Mouse (Mus musculus): Measurements from ENCODE around the gene Grm2.

The Grm2 gene

DNA sequence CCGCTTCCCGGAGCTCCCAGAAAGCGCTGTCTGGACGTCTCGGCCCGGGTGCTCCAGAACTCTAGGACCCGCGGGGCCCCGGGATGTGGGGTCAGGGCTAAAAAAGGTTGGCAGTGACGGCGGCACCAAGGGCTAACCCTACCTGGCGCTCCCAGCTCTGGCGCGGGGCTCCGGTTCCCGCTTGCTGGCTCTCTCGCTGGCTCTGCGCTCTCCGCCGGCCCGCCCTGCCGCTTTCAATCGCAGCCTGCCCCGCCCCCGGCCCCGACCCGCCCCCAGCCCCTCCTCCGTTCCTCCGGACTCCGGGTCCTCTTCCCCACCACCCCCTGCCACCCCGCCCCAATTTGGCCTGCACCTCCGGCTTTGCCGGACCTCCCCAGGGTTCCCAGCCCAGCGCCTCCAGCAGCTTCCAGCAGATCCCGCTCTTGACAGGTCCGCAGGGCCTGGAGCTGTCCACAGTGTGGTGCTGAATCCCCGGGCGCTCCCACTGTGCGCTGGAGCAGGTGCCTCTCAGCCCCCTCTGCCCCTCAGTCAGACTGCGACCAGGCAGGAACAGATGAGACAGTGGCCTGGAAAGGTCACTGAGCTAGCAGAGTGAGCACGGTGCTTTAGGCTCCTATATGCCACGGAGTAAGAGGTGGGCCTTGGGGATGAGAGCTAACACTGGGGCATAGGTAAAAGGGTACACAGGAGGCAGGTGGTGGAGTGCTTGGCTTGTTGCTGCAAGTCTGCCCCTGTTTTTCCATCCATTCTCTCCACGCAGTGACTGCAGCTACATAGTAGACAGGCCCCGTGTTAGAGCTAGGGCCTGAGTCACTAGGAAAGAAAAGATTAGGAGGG is at the start of gene Grm2:
Gene Grm2 (minus strand): TSS at position 199 of the 837 bp plus-strand sequence.
- no peak for DNase-seq (ENCODE audit: low spot score in 2 of 2)

DNA sequence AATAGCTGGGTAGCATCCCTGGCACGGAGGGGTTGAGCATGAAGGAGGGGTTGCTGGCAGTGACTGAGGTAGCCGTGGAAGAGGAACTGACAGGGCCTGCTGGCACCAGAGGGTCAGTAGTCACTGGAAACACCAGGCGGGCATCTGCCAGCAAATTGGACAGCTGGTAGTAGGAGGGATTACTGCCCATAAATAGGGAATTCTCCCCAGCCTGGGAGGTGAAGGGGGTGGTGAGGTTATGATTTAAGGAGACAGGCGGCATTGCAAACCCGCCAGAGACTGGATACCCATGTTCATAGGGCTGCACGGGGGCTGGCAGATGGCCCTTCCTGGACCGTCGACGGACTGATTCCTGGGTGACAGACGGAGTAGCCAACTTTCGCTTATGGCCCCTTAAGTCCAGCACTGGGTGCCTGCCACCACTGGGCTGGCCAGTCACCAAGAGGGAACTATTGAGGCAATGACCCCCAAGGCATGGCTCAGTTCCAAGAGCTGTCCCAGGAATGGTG is 37.1 kb upstream of the Grm2 start:
- no peak for DNase-seq (ENCODE audit: low spot score in 2 of 2)

DNA sequence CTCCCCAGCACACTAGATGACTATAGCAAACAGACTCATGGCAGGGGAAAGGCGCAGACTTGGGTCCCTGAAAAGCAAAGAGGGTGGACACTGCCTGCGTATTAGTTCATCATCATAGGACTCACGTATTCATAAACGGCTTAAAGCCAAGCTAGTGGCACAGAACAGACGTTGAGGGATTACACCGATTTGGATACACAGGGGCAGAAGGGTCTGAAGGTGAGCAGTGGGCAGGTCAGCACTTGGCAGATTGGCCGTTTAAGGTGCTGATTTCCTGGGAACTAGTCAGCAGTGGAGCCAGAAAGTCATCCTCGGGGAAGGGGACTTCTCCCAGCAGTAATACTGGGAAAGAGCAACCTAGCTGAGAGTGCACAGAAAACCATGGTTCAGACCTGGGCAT is 33.0 kb upstream of the Grm2 start:
- no peak for DNase-seq (ENCODE audit: low spot score in 2 of 2)

- peak in 1 of 2 experiments; percentile 64 for DNase-seq (ENCODE audit: low spot score in 2 of 2)
Measured at GRCm38 (mm10) chr9:106686983-106687650, 31.2 kb upstream of the Grm2 start.

DNA sequence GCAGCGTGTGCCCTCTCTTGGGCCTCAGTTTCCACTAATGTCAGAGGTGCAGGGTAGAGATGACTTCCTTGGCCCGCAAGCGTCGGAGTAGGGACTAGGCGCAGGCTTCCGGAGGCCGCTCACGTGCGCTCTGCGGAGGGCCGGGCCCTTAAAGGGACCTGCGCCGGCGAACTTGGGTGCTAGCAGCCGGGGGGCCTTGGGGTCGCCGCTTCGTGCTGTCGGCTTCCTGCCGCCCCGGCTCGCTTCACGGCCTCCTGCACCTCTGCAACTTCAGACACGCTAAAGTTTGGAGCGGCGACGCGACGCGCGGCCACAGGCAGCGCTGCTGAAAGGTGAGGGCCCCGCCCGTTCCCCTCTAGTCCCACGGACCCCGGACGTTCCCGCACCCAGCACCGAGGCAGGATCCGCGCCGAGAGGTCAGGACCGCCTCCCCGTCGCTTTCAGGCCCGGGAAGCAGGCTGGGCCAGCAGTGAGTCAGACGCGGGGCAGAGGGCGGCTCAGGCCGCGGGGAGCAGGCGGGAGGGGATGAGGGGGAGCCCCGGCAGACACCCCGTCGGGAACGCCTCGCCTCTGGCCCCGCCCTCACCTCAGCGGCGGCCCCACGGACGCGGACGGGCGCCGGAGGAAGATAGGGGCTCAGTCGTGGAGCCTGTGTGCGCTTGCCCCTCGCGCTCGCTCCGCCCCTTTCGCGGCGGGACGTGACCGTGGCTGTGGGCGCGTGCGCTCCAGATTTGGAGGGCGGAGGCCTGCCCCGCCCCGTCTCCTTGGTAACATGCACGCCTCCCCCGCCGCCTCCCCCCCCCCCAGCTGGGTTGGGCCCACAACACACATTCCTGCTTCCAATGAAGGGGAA is 29.6 kb upstream of the Grm2 start, which contains the start of gene Tex264:
Gene Tex264 (minus strand): TSS at position 679 of the 853 bp plus-strand sequence.
- peak; percentile 70 to 83 for DNase-seq (ENCODE audit: low spot score in 2 of 2)

DNA sequence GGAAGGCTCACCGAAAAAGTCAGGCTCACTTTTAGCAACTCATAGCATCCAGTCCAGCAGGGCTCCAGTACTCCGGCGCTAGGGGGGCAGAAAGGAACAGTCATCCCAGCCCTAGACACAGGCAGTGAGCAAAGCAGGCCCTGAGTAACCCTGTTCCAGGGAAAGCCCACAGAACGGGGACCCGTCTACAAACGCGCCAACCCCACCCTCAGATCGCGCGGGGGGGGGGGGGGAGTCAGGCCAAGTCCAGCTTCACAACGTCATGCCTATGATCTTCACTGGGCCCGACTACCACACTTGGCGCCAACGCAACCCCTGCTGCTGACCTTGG is 29.0 kb upstream of the Grm2 start:
- DNase-seq (ENCODE audit: low spot score in 2 of 2) = no peak

GRCm38 (mm10) chr9:106684093-106684872 is 28.4 kb upstream of the Grm2 start:
- DNase-seq (ENCODE audit: low spot score in 2 of 2) = no peak

GRCm38 (mm10) chr9:106681026-106681425 is 25.1 kb upstream of the Grm2 start:
- DNase-seq (ENCODE audit: low spot score in 2 of 2) = no peak

DNA sequence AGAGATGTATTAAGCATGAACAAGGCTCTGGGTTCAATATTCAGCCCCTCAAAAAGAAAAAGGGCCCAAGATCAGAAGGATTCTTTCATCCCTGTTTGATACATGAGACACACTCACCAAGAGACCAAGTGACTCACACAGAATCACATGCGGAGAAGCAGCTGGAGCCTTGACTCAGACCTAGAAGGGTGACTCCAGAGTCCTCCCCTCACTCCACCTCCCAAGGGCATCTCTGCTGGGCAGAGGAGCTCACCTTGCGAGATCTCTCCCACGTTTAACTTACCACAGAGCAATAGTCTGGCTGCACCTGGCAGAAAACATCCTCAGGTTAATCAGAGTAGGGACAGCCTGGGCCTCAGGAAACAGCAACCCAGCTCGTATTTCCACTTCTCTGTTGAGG is 22.4 kb upstream of the Grm2 start:
- no peak for DNase-seq (ENCODE audit: low spot score in 2 of 2)

DNA sequence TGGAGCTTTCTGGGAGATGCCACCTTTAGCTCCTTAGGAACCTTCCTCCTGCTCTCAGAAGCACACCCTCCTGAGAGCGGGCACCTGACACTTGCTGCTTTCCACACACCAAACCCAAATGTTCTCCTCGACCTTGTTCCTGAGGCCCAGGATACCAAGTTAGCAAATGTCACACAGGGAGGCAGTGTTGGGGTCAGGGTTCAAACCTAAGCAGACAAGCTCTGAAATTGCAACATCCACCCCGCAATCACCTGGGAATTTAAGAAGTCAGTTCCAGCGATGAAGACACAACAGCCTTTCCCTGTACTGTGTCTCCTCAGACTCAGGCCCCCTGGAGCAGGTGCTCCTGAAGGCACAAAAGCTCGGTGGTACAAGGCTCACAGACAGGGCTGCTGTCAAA is 21.8 kb upstream of the Grm2 start:
- no peak for DNase-seq (ENCODE audit: low spot score in 2 of 2)

- no peak for DNase-seq (ENCODE audit: low spot score in 2 of 2)
Measured at GRCm38 (mm10) chr9:106676571-106676970, 20.7 kb upstream of the Grm2 start.

- DNase-seq (ENCODE audit: low spot score in 2 of 2) = no peak
Measured at GRCm38 (mm10) chr9:106675965-106676364, 20.1 kb upstream of the Grm2 start.

GRCm38 (mm10) chr9:106675480-106675879 is 19.6 kb upstream of the Grm2 start:
- DNase-seq (ENCODE audit: low spot score in 2 of 2) = peak; percentile 68 to 78

- DNase-seq (ENCODE audit: low spot score in 2 of 2) = no peak
Measured at GRCm38 (mm10) chr9:106673860-106674259, 18.0 kb upstream of the Grm2 start.

DNA sequence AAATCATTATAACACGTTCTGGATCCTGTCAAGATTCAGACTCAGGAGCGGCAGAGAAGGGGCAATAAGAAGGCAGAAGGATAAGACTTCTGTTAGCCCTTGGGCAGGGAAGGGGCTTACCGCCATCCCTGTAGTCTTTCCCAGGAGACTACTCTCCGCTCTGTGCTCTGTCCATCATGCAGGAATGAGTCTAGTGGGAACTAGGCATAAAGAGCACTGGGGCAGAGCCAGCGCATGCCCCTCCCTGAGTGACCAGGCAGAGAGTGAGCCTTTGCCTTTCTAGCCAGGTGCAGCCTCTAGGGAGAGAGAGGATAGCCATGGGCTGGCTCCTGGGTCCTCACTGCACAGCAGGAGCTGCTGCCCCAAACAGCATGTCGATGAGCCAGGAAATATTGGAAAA is 9.0 kb upstream of the Grm2 start:
- no peak for DNase-seq (ENCODE audit: low spot score in 2 of 2)

DNA sequence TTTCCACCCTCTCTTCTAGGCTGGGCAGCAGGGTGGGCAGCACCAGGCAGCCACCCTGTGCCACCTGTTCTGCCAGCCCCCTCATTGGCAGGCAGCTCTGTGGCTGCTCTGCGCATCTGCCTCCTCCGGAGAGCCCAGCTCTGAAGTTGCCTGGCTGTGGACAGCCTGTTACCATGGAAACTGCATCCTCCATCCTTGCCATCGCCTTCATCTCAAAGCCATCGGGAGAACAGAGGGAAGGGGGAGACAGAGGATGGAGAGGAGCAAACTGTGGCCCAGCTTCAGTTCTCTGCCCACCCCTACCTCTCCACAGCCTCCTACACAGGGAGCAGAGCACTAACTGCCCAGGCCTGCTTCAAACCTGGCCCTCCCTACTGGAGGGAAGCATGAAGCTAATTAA is 8.6 kb upstream of the Grm2 start:
- DNase-seq (ENCODE audit: low spot score in 2 of 2) = peak; percentile 58 to 75

DNA sequence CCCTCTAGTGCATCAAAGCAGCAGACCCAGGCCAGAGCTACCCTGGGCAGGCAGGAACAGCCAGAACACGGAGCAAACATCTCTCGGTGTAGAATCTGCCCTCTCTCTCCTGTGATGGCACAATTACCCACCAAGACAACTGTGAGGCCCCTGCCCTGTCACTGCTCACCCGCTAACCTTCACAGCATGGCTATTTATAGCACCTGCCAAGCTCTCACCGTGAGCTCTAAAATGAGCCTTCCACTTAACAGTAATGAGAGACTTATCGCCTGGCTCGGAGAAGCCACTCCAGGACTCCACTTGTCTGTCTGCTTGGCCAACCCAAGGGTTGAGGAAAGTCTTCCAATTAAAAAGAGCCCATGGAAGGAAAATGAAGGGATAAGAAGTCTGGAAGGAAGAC is 7.3 kb upstream of the Grm2 start:
- DNase-seq (ENCODE audit: low spot score in 2 of 2) = no peak

DNA sequence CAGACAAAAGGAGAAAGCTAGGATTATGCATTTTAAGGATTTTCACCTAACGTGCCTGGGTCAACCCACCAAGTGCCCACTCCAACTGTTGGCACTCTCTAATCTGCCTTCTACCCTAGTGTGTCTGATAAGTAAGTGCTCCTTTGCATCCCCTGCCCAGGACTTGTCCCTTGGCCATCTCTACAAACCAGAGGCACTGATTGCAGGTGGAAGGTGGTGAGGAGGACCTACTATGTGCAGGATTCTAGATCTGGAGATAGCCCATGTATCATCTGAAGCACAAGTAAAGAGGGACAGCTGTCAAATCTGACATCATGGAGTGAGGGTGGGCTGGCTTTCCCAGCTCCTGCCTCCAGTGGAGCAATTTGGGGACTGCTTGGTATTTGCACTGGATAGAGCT is 4.1 kb upstream of the Grm2 start:
- DNase-seq (ENCODE audit: low spot score in 2 of 2) = no peak

- no peak for DNase-seq (ENCODE audit: low spot score in 2 of 2)
Measured at GRCm38 (mm10) chr9:106659441-106659840, 3.6 kb upstream of the Grm2 start.

GRCm38 (mm10) chr9:106657592-106657991 is 1.7 kb upstream of the Grm2 start:
- no peak for DNase-seq (ENCODE audit: low spot score in 2 of 2)

GRCm38 (mm10) chr9:106656820-106657219 is 938 bp upstream of the Grm2 start:
- DNase-seq (ENCODE audit: low spot score in 2 of 2) = no peak

All from frontal cortex, postnatal 10 days (tissue).